Mouse (Mus musculus): ENCODE data around the gene Olfr390. TPM values are rescaled to one million over a fixed set of nuclear protein-coding genes. Genes with fewer than 3 reads are reported as not detected.

Olfr390 gene
- polyA plus RNA-seq (2015; fragmentation: Nextera tagmentation; extraction: Ambion mirVana), result not detected in 2 replicates

DNA sequence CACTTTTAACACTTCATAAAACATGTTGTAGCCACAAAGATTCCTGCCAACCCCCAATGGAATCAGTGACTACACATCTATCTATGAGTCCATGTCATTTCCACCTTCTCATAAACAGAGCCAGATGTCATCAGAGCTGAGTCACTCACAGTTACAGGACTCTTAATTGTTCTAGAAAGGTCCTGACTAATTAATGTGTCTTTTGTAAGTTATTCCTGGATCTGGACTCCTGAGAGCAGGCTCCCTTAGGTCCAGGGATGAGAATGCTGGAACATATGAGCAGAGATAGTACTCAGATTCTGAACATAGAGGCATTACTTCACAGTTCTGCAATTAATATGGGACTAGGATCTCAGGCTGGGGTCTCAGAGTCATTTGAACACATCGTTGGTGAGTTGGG is at the start of gene Olfr390:
TSS of gene Olfr390 (plus strand) at position 301 of the 400 bp plus-strand sequence.
- Histone ChIP-seq H3K4me1 (no peaks in the 10 kb centered on the region), H3K36me3 (no peaks in the 10 kb centered on the region), H3K9ac (no peak within 1 kb of the TSS), H3K27ac (no peak within 1 kb of the TSS), H3K4me3 (no peak within 1 kb of the TSS), H3K9me3 (no peaks in the 10 kb centered on the region), H3K27me3 (no peaks in the 10 kb centered on the region), H3K4me2 (no peak within 1 kb of the TSS)
- 63% methylated on average over 1 of the region's 1 CpGs for WGBS
- no peak for ATAC-seq (ENCODE audit: borderline replicate concordance, extremely low read depth, low FRiP score, low TSS enrichment)

DNA sequence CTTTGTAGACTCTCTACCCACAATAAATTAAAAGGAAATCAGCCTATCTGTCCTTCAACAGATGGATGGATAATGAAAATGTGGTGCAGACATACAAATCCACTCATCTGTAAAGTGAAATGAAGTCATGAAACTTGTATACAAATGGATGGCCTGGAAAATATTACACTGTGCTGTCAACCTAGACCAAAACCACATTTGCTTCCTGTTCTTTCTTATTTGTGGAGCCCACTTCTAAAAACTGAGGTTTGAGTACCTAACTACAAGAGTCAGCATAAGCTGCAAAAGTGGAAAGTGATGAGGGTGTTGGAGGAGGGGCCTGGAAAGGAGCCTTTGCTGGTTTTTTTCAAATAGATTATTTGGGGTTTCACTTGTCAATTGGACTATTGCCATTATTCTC is 23.6 kb upstream of the Olfr390 start:
- no peaks in the 10 kb centered on the region for H3K27me3 ChIP-seq
- ATAC-seq (ENCODE audit: borderline replicate concordance, extremely low read depth, low FRiP score, low TSS enrichment), result no peak
- H3K9ac ChIP-seq, result no peak overlapping the region
- no peaks in the 10 kb centered on the region for H3K36me3 ChIP-seq
- no peak overlapping the region for H3K4me3 ChIP-seq
- H3K27ac ChIP-seq, result no peak overlapping the region
- no peaks in the 10 kb centered on the region for H3K9me3 ChIP-seq
- H3K4me1 ChIP-seq, result no peaks in the 10 kb centered on the region
- H3K4me2 ChIP-seq, result no peak overlapping the region

GRCm38 (mm10) chr11:73780613-73781012 is 2.2 kb upstream of the Olfr390 start, which contains the start of gene Olfr389:
Olfr389 (minus strand) TSS chr11:73780713.
- Histone ChIP-seq H3K27me3 (no peaks in the 10 kb centered on the region), H3K4me1 (no peaks in the 10 kb centered on the region), H3K9ac (no peak within 1 kb of the TSS), H3K27ac (no peak within 1 kb of the TSS), H3K9me3 (no peaks in the 10 kb centered on the region), H3K4me3 (no peak within 1 kb of the TSS), H3K4me2 (no peak within 1 kb of the TSS), H3K36me3 (no peaks in the 10 kb centered on the region)
- 78% methylated on average over 1 of the region's 1 CpGs for WGBS
- no peak for ATAC-seq (ENCODE audit: borderline replicate concordance, extremely low read depth, low FRiP score, low TSS enrichment)

DNA sequence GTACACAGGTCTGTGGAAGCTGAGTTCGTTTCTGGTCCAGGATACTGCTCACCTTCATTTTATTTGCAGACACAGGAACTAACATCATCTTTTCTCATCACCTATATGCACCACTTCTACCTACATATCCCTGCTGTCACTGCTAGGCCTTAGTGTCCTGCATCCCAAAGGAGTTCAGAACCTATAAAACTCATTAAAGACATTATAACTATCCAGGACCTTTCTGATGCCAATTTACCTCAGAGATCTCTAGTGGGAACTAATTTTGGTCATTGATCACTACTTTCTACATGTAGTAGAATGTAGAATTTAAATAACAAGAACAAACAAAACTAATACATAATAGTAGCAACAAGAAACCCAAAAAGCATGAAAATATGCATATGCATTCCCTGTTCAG is 20.2 kb downstream of the Olfr390 start, which contains the start of gene Olfr391-ps:
TSS of gene Olfr391-ps (minus strand) at position 101 of the 400 bp plus-strand sequence.
- ATAC-seq (ENCODE audit: borderline replicate concordance, extremely low read depth, low FRiP score, low TSS enrichment), result no peak
- Histone ChIP-seq H3K4me3 (no peak within 1 kb of the TSS), H3K9ac (no peak within 1 kb of the TSS), H3K4me1 (no peaks in the 10 kb centered on the region), H3K27me3 (no peaks in the 10 kb centered on the region), H3K36me3 (no peaks in the 10 kb centered on the region), H3K9me3 (no peaks in the 10 kb centered on the region), H3K27ac (no peak within 1 kb of the TSS), H3K4me2 (no peak within 1 kb of the TSS)
- WGBS, result 17% methylated on average over 1 of the region's 1 CpGs

- Histone ChIP-seq H3K4me2 (no peak within 1 kb of the TSS), H3K4me1 (no peaks in the 10 kb centered on the region), H3K36me3 (no peaks in the 10 kb centered on the region), H3K9ac (no peak within 1 kb of the TSS), H3K9me3 (no peaks in the 10 kb centered on the region), H3K27ac (no peak within 1 kb of the TSS), H3K27me3 (no peaks in the 10 kb centered on the region), H3K4me3 (no peak within 1 kb of the TSS)
- ATAC-seq (ENCODE audit: borderline replicate concordance, extremely low read depth, low FRiP score, low TSS enrichment), result no peak
- 90% methylated on average over 1 of the region's 1 CpGs for WGBS
Observed at GRCm38 (mm10) chr11:73816949-73817348, 34.2 kb downstream of the Olfr390 start, which contains the start of gene Olfr392. Olfr392 (minus strand) TSS chr11:73817049.

Other genes starting within 250 kb of the Olfr390 start
- gene Olfr385, start 190.0 kb upstream of the Olfr390 start, polyA plus RNA-seq (2015; fragmentation: Nextera tagmentation; extraction: Ambion mirVana), result not detected in 2 replicates
- not detected in 2 replicates for gene Olfr384, start 184.4 kb upstream of the Olfr390 start, polyA plus RNA-seq (2015; fragmentation: Nextera tagmentation; extraction: Ambion mirVana)
- gene Zfp735, start 94.2 kb upstream of the Olfr390 start, polyA plus RNA-seq (2015; fragmentation: Nextera tagmentation; extraction: Ambion mirVana), result not detected in 2 replicates
- not detected in 2 replicates for gene Olfr389, start 2.3 kb upstream of the Olfr390 start, polyA plus RNA-seq (2015; fragmentation: Nextera tagmentation; extraction: Ambion mirVana)
- not detected in 2 replicates for gene Olfr391-ps, start 20.1 kb downstream of the Olfr390 start, polyA plus RNA-seq (2015; fragmentation: Nextera tagmentation; extraction: Ambion mirVana)
- gene Olfr392, start 34.1 kb downstream of the Olfr390 start, polyA plus RNA-seq (2015; fragmentation: Nextera tagmentation; extraction: Ambion mirVana), result not detected in 2 replicates
- gene Olfr393, start 68.5 kb downstream of the Olfr390 start, polyA plus RNA-seq (2015; fragmentation: Nextera tagmentation; extraction: Ambion mirVana), result not detected in 2 replicates
- gene Olfr394, start 107.8 kb downstream of the Olfr390 start, polyA plus RNA-seq (2015; fragmentation: Nextera tagmentation; extraction: Ambion mirVana), result not detected in 2 replicates
- not detected in 2 replicates for gene Olfr395, start 126.3 kb downstream of the Olfr390 start, polyA plus RNA-seq (2015; fragmentation: Nextera tagmentation; extraction: Ambion mirVana)
- not detected in 2 replicates for gene Olfr23, start 153.7 kb downstream of the Olfr390 start, polyA plus RNA-seq (2015; fragmentation: Nextera tagmentation; extraction: Ambion mirVana)
- not detected in 2 replicates for gene Olfr397, start 177.9 kb downstream of the Olfr390 start, polyA plus RNA-seq (2015; fragmentation: Nextera tagmentation; extraction: Ambion mirVana)
- gene Olfr398, start 207.4 kb downstream of the Olfr390 start, polyA plus RNA-seq (2015; fragmentation: Nextera tagmentation; extraction: Ambion mirVana), result not detected in 2 replicates